Comparison of ENCODE assay signal across 9 mouse cellular contexts in the genomic region with DNA sequence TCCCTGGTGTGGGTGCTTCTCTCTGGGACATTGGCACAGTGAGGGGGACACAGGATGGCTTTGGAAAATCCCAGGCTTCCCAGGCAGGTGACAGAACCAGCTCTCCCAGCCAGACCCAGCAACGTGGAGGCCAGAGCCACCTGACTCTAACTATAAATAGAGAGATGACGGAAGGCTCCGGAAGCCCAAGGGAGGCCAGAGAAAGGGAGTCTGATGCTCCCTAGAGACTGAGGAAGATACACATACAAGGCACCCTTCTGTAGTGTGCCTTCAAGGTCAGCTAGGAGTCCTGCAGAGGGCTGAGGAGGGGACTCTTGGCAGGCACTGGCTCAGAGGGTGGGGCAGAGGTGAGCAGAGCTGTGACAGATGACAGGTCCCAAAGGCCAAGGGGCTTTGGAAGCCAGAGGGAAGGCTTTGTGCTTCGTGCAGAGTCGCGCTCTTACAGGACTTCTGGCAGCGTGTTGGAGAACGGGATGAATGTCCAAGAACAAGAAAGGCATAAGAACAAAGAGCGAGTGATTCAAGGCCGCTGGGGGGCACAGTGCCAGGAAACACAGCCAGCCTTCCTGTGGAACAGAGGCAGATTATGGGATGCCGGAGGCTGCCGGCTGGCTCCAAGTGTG. TPM values are rescaled to one million over a fixed set of nuclear protein-coding genes. Genes with fewer than 3 reads are reported as not detected.
DNase-seq lines count a peak whose midpoint lies in the region; ATAC-seq and TF ChIP-seq lines count a peak whose summit lies in the region.
"Had no signal": no experiment of that assay in that cellular context is flagged by ENCODE, and none has a peak within 500 bp of the region (broad histone marks: within the 10 kb centered on the region; RNA-seq: fewer than 3 reads in every experiment).

No protein-coding gene starts in this region.

- H3K4me2 ChIP-seq in limb, embryonic 14.5 days (replicated peaks; ENCODE audit: low read depth, low read length, severe bottlenecking) = no peak overlapping the region
- H3K4me2 ChIP-seq in forebrain, embryonic 13.5 days = peak overlapping the region; percentile 35
- H3K4me2 ChIP-seq in heart, embryonic 14.5 days (ENCODE audit: low read length) = peak overlapping the region; percentile 49
- no peak overlapping the region for H3K4me2 ChIP-seq in midbrain, embryonic 15.5 days
- H3K4me2 ChIP-seq in liver, postnatal 0 days (ENCODE audit: low read depth, low read length) = no peak overlapping the region

- H3K4me1 ChIP-seq in limb, embryonic 14.5 days (ENCODE audit: control insufficient read depth, insufficient read depth, low read length) = peaks cover 7% of the 10 kb centered on the region
- peaks cover 28% of the 10 kb centered on the region for H3K4me1 ChIP-seq in limb, embryonic 10.5 days
- H3K4me1 ChIP-seq in forebrain, embryonic 13.5 days = peaks cover 30% of the 10 kb centered on the region
- peaks cover 13 to 18% of the 10 kb centered on the region in 2 experiments for H3K4me1 ChIP-seq in heart, embryonic 14.5 days (ENCODE audit: control insufficient read depth in 2 of 2, insufficient read depth in 2 of 2, low read length in 2 of 2)
- H3K4me1 ChIP-seq in midbrain, embryonic 15.5 days = peaks cover 32% of the 10 kb centered on the region
- no peaks in the 10 kb centered on the region for H3K4me1 ChIP-seq in liver, postnatal 0 days (ENCODE audit: insufficient read depth)

- 52% methylated on average over 12 of the region's 12 CpGs for WGBS in limb, embryonic 14.5 days
- 80% methylated on average over 12 of the region's 12 CpGs for WGBS in limb, embryonic 10.5 days
- 22% methylated on average over 12 of the region's 12 CpGs for WGBS in forebrain, embryonic 13.5 days
- WGBS in heart, embryonic 14.5 days = 15% methylated on average over 12 of the region's 12 CpGs
- WGBS in midbrain, embryonic 15.5 days = 21% methylated on average over 12 of the region's 12 CpGs
- 63% methylated on average over 12 of the region's 12 CpGs for WGBS in liver, postnatal 0 days (ENCODE audit: insufficient replicate concordance)

- TF ChIP-seq POLR2A in limb, embryonic 14.5 days (IDR thresholded peaks at IDR 0.05; ENCODE audit: borderline replicate concordance, extremely low read depth, insufficient read depth, insufficient read length) = no peak

- H3K9ac ChIP-seq in limb, embryonic 14.5 days (ENCODE audit: low read depth, low read length, severe bottlenecking) = no peak overlapping the region
- peak overlapping the region; percentile 46 for H3K9ac ChIP-seq in forebrain, embryonic 13.5 days
- peak overlapping the region; percentile 53; the same call in 1 of the 2 replicates for H3K9ac ChIP-seq in heart, embryonic 14.5 days (ENCODE audit: low read length)
- H3K9ac ChIP-seq in midbrain, embryonic 15.5 days = no peak overlapping the region
- H3K9ac ChIP-seq in liver, postnatal 0 days (replicated peaks) = no peak overlapping the region

- no peak for TF ChIP-seq CTCF in liver, postnatal 0 days (IDR thresholded peaks at IDR 0.05; ENCODE audit: low read depth)

- no peaks in the 10 kb centered on the region for H3K27me3 ChIP-seq in limb, embryonic 14.5 days (ENCODE audit: control insufficient read depth, insufficient read depth, low read length)
- H3K27me3 ChIP-seq in limb, embryonic 10.5 days (ENCODE audit: low read depth, poor library complexity, severe bottlenecking) = peaks cover 81% of the 10 kb centered on the region
- H3K27me3 ChIP-seq in forebrain, embryonic 13.5 days = peaks cover 13% of the 10 kb centered on the region; the same call in 1 of the 2 replicates
- peaks cover 22% of the 10 kb centered on the region for H3K27me3 ChIP-seq in heart, embryonic 14.5 days (ENCODE audit: control insufficient read depth, insufficient read depth, low read length)
- H3K27me3 ChIP-seq in midbrain, embryonic 15.5 days (replicated peaks) = no peaks in the 10 kb centered on the region
- 0 out of 2 replicates have a peak, but pooled peaks cover 16% of the 10 kb centered on the region for H3K27me3 ChIP-seq in liver, postnatal 0 days (ENCODE audit: insufficient read depth, low read length)

- no peak overlapping the region for H3K27ac ChIP-seq in limb, embryonic 14.5 days (replicated peaks; ENCODE audit: low read depth, low read length)
- H3K27ac ChIP-seq in limb, embryonic 10.5 days = no peak overlapping the region
- H3K27ac ChIP-seq in forebrain, embryonic 13.5 days = peak overlapping the region; percentile 82
- H3K27ac ChIP-seq in heart, embryonic 14.5 days (replicated peaks in 1 of 2; ENCODE audit: control insufficient read depth in 1 of 2, insufficient read depth in 1 of 2, low read depth in 2 of 2, low read length in 2 of 2) = peak overlapping the region; percentile 89 to 92
- H3K27ac ChIP-seq in midbrain, embryonic 15.5 days = peak overlapping the region; percentile 51
- no peak overlapping the region for H3K27ac ChIP-seq in liver, postnatal 0 days (ENCODE audit: low read depth)

- no peak overlapping the region for H3K4me3 ChIP-seq in limb, embryonic 14.5 days (replicated peaks; ENCODE audit: low read length)
- no peak overlapping the region for H3K4me3 ChIP-seq in limb, embryonic 10.5 days
- H3K4me3 ChIP-seq in forebrain, embryonic 13.5 days = no peak overlapping the region
- H3K4me3 ChIP-seq in heart, embryonic 14.5 days (ENCODE audit: control insufficient read depth in 1 of 2, insufficient read depth in 1 of 2, low read depth in 1 of 2, low read length in 2 of 2) = 0 out of 4 replicates have a peak overlapping the region, but pooled peaks have one; percentile 1 to 5
- no peak overlapping the region for H3K4me3 ChIP-seq in midbrain, embryonic 15.5 days
- H3K4me3 ChIP-seq in liver, postnatal 0 days (ENCODE audit: low read depth, low read length) = no peak overlapping the region
- H3K4me3 ChIP-seq: erythroblast, embryonic 14.5 days had no signal

- H3K36me3 ChIP-seq in limb, embryonic 14.5 days (ENCODE audit: control insufficient read depth, insufficient read depth, low read length) = no peaks in the 10 kb centered on the region
- no peaks in the 10 kb centered on the region for H3K36me3 ChIP-seq in limb, embryonic 10.5 days
- no peaks in the 10 kb centered on the region for H3K36me3 ChIP-seq in forebrain, embryonic 13.5 days (ENCODE audit: poor library complexity, severe bottlenecking)
- H3K36me3 ChIP-seq in heart, embryonic 14.5 days (ENCODE audit: control insufficient read depth, insufficient read depth, low read length) = no peaks in the 10 kb centered on the region
- H3K36me3 ChIP-seq in midbrain, embryonic 15.5 days (replicated peaks) = no peaks in the 10 kb centered on the region
- H3K36me3 ChIP-seq in liver, postnatal 0 days (replicated peaks; ENCODE audit: insufficient read depth, low read length) = no peaks in the 10 kb centered on the region

- ATAC-seq in limb, embryonic 14.5 days (ENCODE audit: low FRiP score, low read depth) = no peak
- peak; percentile 60 for ATAC-seq in forebrain, embryonic 13.5 days
- peak; percentile 72 for ATAC-seq in heart, embryonic 14.5 days (ENCODE audit: insufficient number of reproducible peaks, insufficient read depth, low FRiP score, low read depth)
- peak; percentile 24 for ATAC-seq in midbrain, embryonic 15.5 days (replicated peaks)
- ATAC-seq in liver, postnatal 0 days = no peak

- no peak for TF ChIP-seq EP300 in liver, postnatal 0 days (IDR thresholded peaks at IDR 0.05; ENCODE audit: low read depth)

- peak; percentile 63 for DNase-seq in limb, embryonic 14.5 days (ENCODE audit: low spot score)
- DNase-seq in limb, embryonic 10.5 days (ENCODE audit: low spot score) = no peak
- peak; percentile 76 to 80 for DNase-seq in layer of hippocampus, postnatal 36 days
- DNase-seq in retina, embryonic 14.5 days (ENCODE audit: low spot score) = no peak
- no peak for DNase-seq in liver, postnatal 0 days

- no peaks in the 10 kb centered on the region for H3K9me3 ChIP-seq in limb, embryonic 14.5 days (ENCODE audit: control insufficient read depth, low read length)
- no peaks in the 10 kb centered on the region for H3K9me3 ChIP-seq in limb, embryonic 10.5 days (replicated peaks)
- no peaks in the 10 kb centered on the region for H3K9me3 ChIP-seq in forebrain, embryonic 13.5 days (replicated peaks)
- H3K9me3 ChIP-seq in heart, embryonic 14.5 days (ENCODE audit: control insufficient read depth, low read length) = no peaks in the 10 kb centered on the region
- H3K9me3 ChIP-seq in midbrain, embryonic 15.5 days = no peaks in the 10 kb centered on the region
- no peaks in the 10 kb centered on the region for H3K9me3 ChIP-seq in liver, postnatal 0 days (ENCODE audit: low read length)

RNA-seq across cellular contexts. Expression of a gene that starts 37.3 kb away (rescaled TPM):
- polyA plus RNA-seq in limb, embryonic 14.5 days (2012; rRNA removed) = 8.1 and 11.1 TPM in 2 replicates
- 2.4 and 2.8 TPM in 2 replicates for polyA plus RNA-seq in limb, embryonic 14.5 days (2014; fragmentation: Nextera tagmentation; extraction: Ambion mirVana)
- 1.8 and 2.2 TPM in 2 replicates for polyA plus RNA-seq in limb, embryonic 10.5 days (2016; fragmentation: Nextera tagmentation; extraction: Ambion mirVana)
- polyA plus RNA-seq in forebrain, embryonic 13.5 days (2015; fragmentation: Nextera tagmentation; extraction: Ambion mirVana) = 3.2 TPM in 2 replicates
- polyA plus RNA-seq in heart, embryonic 14.5 days (2014; fragmentation: Nextera tagmentation; extraction: Ambion mirVana) = 0.65 and 0.82 TPM in 2 replicates
- total RNA-seq in layer of hippocampus, postnatal 36 days (2021) = 100 to 1,000 TPM; 122 to 123 TPM
- polyA plus RNA-seq in midbrain, embryonic 15.5 days (2015; fragmentation: Nextera tagmentation; extraction: Ambion mirVana) = 12.7 and 13.4 TPM in 2 replicates
- 0.21 and 0.28 TPM in 2 replicates for polyA plus RNA-seq in liver, postnatal 0 days (2015; fragmentation: Nextera tagmentation; extraction: Ambion mirVana)

RNA-seq across cellular contexts. Expression of a gene that starts 47.0 kb away (rescaled TPM):
- 5.0 and 5.5 TPM in 2 replicates for polyA plus RNA-seq in limb, embryonic 14.5 days (2012; rRNA removed)
- polyA plus RNA-seq in limb, embryonic 14.5 days (2014; fragmentation: Nextera tagmentation; extraction: Ambion mirVana) = 2.0 and 2.2 TPM in 2 replicates
- polyA plus RNA-seq in limb, embryonic 10.5 days (2016; fragmentation: Nextera tagmentation; extraction: Ambion mirVana) = 0.33 and 0.41 TPM in 2 replicates
- polyA plus RNA-seq in forebrain, embryonic 13.5 days (2015; fragmentation: Nextera tagmentation; extraction: Ambion mirVana) = 4.4 and 5.0 TPM in 2 replicates
- polyA plus RNA-seq in heart, embryonic 14.5 days (2014; fragmentation: Nextera tagmentation; extraction: Ambion mirVana) = 0.67 and 0.92 TPM in 2 replicates
- total RNA-seq in layer of hippocampus, postnatal 36 days (2021) = 100 to 1,000 TPM; 301 to 303 TPM
- polyA plus RNA-seq in midbrain, embryonic 15.5 days (2015; fragmentation: Nextera tagmentation; extraction: Ambion mirVana) = 19.6 and 21.0 TPM in 2 replicates
- 0.04 and 0.24 TPM in 2 replicates for polyA plus RNA-seq in liver, postnatal 0 days (2015; fragmentation: Nextera tagmentation; extraction: Ambion mirVana)
- polyA plus RNA-seq: erythroblast, embryonic 14.5 days had no signal

Comparison
In these comparisons a context has a peak if more than half of its experiments do, and no peak if none do; other contexts are left out.
1. DNase-seq: peak in limb, embryonic 14.5 days (single experiment) and layer of hippocampus, postnatal 36 days (2 of 2); none in limb, embryonic 10.5 days (single experiment), retina, embryonic 14.5 days (single experiment) and liver, postnatal 0 days (single experiment).
2. ATAC-seq: peak in forebrain, embryonic 13.5 days (single experiment), heart, embryonic 14.5 days (single experiment) and midbrain, embryonic 15.5 days (single experiment); none in limb, embryonic 14.5 days (single experiment) and liver, postnatal 0 days (single experiment).
3. H3K27ac ChIP-seq: peak in forebrain, embryonic 13.5 days (single experiment), heart, embryonic 14.5 days (2 of 2) and midbrain, embryonic 15.5 days (single experiment); none in limb, embryonic 14.5 days (single experiment), limb, embryonic 10.5 days (single experiment) and liver, postnatal 0 days (single experiment).
4. H3K4me2 ChIP-seq: peak in forebrain, embryonic 13.5 days (single experiment) and heart, embryonic 14.5 days (single experiment); none in limb, embryonic 14.5 days (single experiment), midbrain, embryonic 15.5 days (single experiment) and liver, postnatal 0 days (single experiment).
5. H3K4me3 ChIP-seq: peak in heart, embryonic 14.5 days (2 of 2); none in limb, embryonic 14.5 days (single experiment), limb, embryonic 10.5 days (single experiment), forebrain, embryonic 13.5 days (single experiment), midbrain, embryonic 15.5 days (single experiment) and liver, postnatal 0 days (single experiment).
6. H3K9ac ChIP-seq: peak in forebrain, embryonic 13.5 days (single experiment) and heart, embryonic 14.5 days (single experiment); none in limb, embryonic 14.5 days (single experiment), midbrain, embryonic 15.5 days (single experiment) and liver, postnatal 0 days (single experiment).